Mouse (Mus musculus) adrenal gland, postnatal 36 days (tissue): Measurements from ENCODE around the gene Zfp654. TPM values are rescaled to one million over a fixed set of nuclear protein-coding genes. Genes with fewer than 3 reads are reported as not detected.

ENCODE experiments used
- DNase-seq, 2 experiments: peaks; one replicate each; pipeline ENCODE4 v3.0.0; 2021; ENCODE audit warnings: mixed read lengths in 1 of 2
- total RNA-seq, 2 experiments: library from RNA; stranded (reverse); gene quantifications; 2 replicates each; pipeline ENCODE4 v1.2.3; 2021

Zfp654 gene
- total RNA-seq, 2 experiments from 2014 or later = 18.7 to 23.3 TPM

GRCm38 (mm10) chr16:64852891-64853290 lies 1.4 kb upstream of the Zfp654 start:
- no peak for DNase-seq

- DNase-seq = peak; percentile 63 to 83
Observed at GRCm38 (mm10) chr16:64852441-64852871, 1.0 kb upstream of the Zfp654 start.

GRCm38 (mm10) chr16:64851085-64851562 lies 328 bp downstream of the Zfp654 start:
- no peak for DNase-seq

GRCm38 (mm10) chr16:64850287-64851084 lies 966 bp downstream of the Zfp654 start:
- peak; percentile 46 to 64 for DNase-seq

- peak in 1 of 2 experiments; percentile 16 for DNase-seq
Observed at GRCm38 (mm10) chr16:64845947-64846346, 5.5 kb downstream of the Zfp654 start.

- no peak for DNase-seq
Observed at GRCm38 (mm10) chr16:64842374-64842729, 9.1 kb downstream of the Zfp654 start.

GRCm38 (mm10) chr16:64841481-64842373 lies 9.7 kb downstream of the Zfp654 start:
- DNase-seq = no peak

- DNase-seq = no peak
Observed at GRCm38 (mm10) chr16:64836709-64837108, 14.7 kb downstream of the Zfp654 start.

- peak in 1 of 2 experiments; percentile 16 for DNase-seq
Observed at GRCm38 (mm10) chr16:64835996-64836545, 15.4 kb downstream of the Zfp654 start.

- DNase-seq = no peak
Observed at GRCm38 (mm10) chr16:64830291-64830690, 21.2 kb downstream of the Zfp654 start.

- DNase-seq = no peak
Observed at GRCm38 (mm10) chr16:64824474-64824873, 27.0 kb downstream of the Zfp654 start.

GRCm38 (mm10) chr16:64823890-64824289 lies 27.6 kb downstream of the Zfp654 start:
- no peak for DNase-seq

GRCm38 (mm10) chr16:64817094-64817765 lies 34.2 kb downstream of the Zfp654 start:
- DNase-seq = no peak

GRCm38 (mm10) chr16:64803041-64803440 lies 48.4 kb downstream of the Zfp654 start:
- DNase-seq = no peak

GRCm38 (mm10) chr16:64801638-64802037 lies 49.8 kb downstream of the Zfp654 start:
- no peak for DNase-seq

- DNase-seq = no peak
Observed at GRCm38 (mm10) chr16:64800393-64800792, 51.1 kb downstream of the Zfp654 start.

- no peak for DNase-seq
Observed at GRCm38 (mm10) chr16:64794802-64795201, 56.6 kb downstream of the Zfp654 start.

- DNase-seq = no peak
Observed at GRCm38 (mm10) chr16:64789706-64790105, 61.7 kb downstream of the Zfp654 start.

- DNase-seq = peak; percentile 8 to 12
Observed at GRCm38 (mm10) chr16:64775516-64775915, 75.9 kb downstream of the Zfp654 start.

GRCm38 (mm10) chr16:64771431-64771818 lies 80.0 kb downstream of the Zfp654 start:
- no peak for DNase-seq

GRCm38 (mm10) chr16:64770521-64771430 lies 80.7 kb downstream of the Zfp654 start, which contains the start of gene 4930453N24Rik:
4930453N24Rik (minus strand) TSS chr16:64771161.
- DNase-seq = peak; percentile 89 to 91
